Mouse (Mus musculus) cerebellum, adult 2 months (tissue): ENCODE data around the gene Tmsb15a. TPM values are rescaled to one million over a fixed set of nuclear protein-coding genes. Genes with fewer than 3 reads are reported as not detected.

ENCODE experiments used
- DNase-seq, 2 experiments: peaks; one replicate each; pipeline ENCODE4 v3.0.0; 2021
- H3K27ac ChIP-seq: fragments of 200-500 bp; 2 replicates; pipeline ENCODE4 v1.5.1; 2012; ENCODE audit warnings: low read length, control low read depth, inconsistent platforms; ENCODE audit not compliant: insufficient read depth
- H3K27me3 ChIP-seq: fragments of 200-500 bp; 2 replicates; pipeline ENCODE4 v1.6.1; 2012; ENCODE audit warnings: inconsistent platforms, mild to moderate bottlenecking, low read length, moderate library complexity; ENCODE audit not compliant: control insufficient read depth, insufficient read depth
- H3K4me1 ChIP-seq: fragments of 200-500 bp; 2 replicates; pipeline ENCODE4 v1.6.1; 2011; ENCODE audit warnings: low read length; ENCODE audit not compliant: control insufficient read depth, insufficient read depth
- H3K4me3 ChIP-seq: fragments of 200-500 bp; replicated peaks from 2 replicates; pipeline ENCODE3; 2011; ENCODE audit warnings: mild to moderate bottlenecking, low read depth, low read length, control low read depth; ENCODE audit not compliant: insufficient read depth
- CTCF ChIP-seq: fragments of 200-500 bp; IDR thresholded peaks from 2 replicates; pipeline ENCODE4 v1.5.1; 2011; ENCODE audit warnings: low read depth, mild to moderate bottlenecking, control low read depth, low read length, moderate library complexity, borderline replicate concordance; ENCODE audit not compliant: insufficient read depth
- POLR2A ChIP-seq: fragments of 200-500 bp; IDR thresholded peaks from 2 replicates; pipeline ENCODE4 v1.6.1; 2011; ENCODE audit warnings: low read length, control low read depth, borderline replicate concordance; ENCODE audit not compliant: insufficient read depth
- WGBS: fragments of 180-500 bp; shearing (Covaris S2); methylation state at CpG from one replicate; pipeline ENCODE4 v1.1.7; 2018; 5-methylcytosine and 5-hydroxymethylcytosine counted together
- polyA plus RNA-seq: library from polyadenylated mRNA; depleted of rRNA; stranded (reverse); fragments of >200 nt; gene quantifications from 2 replicates; pipeline ENCODE4 v1.2.3, GENCODE M21; 2012; rRNA removed

The Tmsb15a gene
- polyA plus RNA-seq, 1 experiment, result not detected

GRCm38 (mm10) chrX:135738730-135739520 is 13.9 kb upstream of the Tmsb15a start:
- no peak overlapping the region for H3K4me3 ChIP-seq

GRCm38 (mm10) chrX:135712845-135713244 is 12.2 kb downstream of the Tmsb15a start:
- 84% methylated on average over 2 of the region's 2 CpGs for WGBS
- no peak for TF ChIP-seq POLR2A
- no peak for TF ChIP-seq CTCF

More at GRCm38 (mm10) chrX:135738730-135739520, 13.9 kb upstream of the Tmsb15a start:
- Histone ChIP-seq H3K27me3 (no peaks in the 10 kb centered on the region), H3K27ac (no peak overlapping the region), H3K4me1 (no peaks in the 10 kb centered on the region)
- no peak for DNase-seq
- TF ChIP-seq CTCF, result no peak
- no peak for TF ChIP-seq POLR2A
- 79% methylated on average over 2 of the region's 2 CpGs for WGBS

GRCm38 (mm10) chrX:135704349-135704748 is 20.7 kb downstream of the Tmsb15a start:
- Histone ChIP-seq H3K4me1 (no peaks in the 10 kb centered on the region), H3K4me3 (no peak overlapping the region), H3K27ac (no peak overlapping the region), H3K27me3 (no peaks in the 10 kb centered on the region)
- TF ChIP-seq POLR2A (no peak), CTCF (no peak)
- no peak for DNase-seq
- WGBS, result 25% methylated on average over 2 of the region's 2 CpGs

More at GRCm38 (mm10) chrX:135712845-135713244, 12.2 kb downstream of the Tmsb15a start:
- Histone ChIP-seq H3K27me3 (no peaks in the 10 kb centered on the region), H3K27ac (no peak overlapping the region), H3K4me3 (no peak overlapping the region), H3K4me1 (no peaks in the 10 kb centered on the region)
- DNase-seq, result no peak

GRCm38 (mm10) chrX:135703111-135703510 is 21.9 kb downstream of the Tmsb15a start:
- WGBS, result 83% methylated on average over 1 of the region's 1 CpGs
- no peaks in the 10 kb centered on the region for H3K4me1 ChIP-seq

DNA sequence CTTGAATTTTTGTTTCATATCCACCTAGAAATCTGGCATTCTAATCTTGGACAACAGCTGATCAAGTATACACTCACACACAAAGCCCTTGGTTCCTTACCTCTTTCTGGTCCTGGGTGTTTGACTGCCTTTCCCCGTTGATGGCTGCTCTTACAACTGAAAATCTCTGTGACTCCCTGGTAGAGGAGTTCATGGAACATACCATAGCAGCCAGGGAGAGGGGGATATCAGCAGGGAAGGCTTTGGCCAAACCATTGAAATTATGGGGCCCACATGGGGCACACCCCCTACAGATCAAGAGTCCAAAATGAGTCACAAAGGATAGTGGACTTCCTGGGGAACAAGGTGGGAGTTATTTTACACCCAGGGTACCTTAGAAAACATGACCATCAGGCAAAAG is 31.4 kb downstream of the Tmsb15a start, which contains the start of gene Tcp11x2:
TSS of gene Tcp11x2 (minus strand) at position 158 of the 400 bp plus-strand sequence.
- 68% methylated on average over 1 of the region's 1 CpGs for WGBS
- no peak for DNase-seq

More at GRCm38 (mm10) chrX:135703111-135703510, 21.9 kb downstream of the Tmsb15a start:
- Histone ChIP-seq H3K27me3 (no peaks in the 10 kb centered on the region), H3K27ac (no peak overlapping the region), H3K4me3 (no peak overlapping the region)
- TF ChIP-seq POLR2A, result no peak
- TF ChIP-seq CTCF, result no peak
- DNase-seq, result no peak

DNA sequence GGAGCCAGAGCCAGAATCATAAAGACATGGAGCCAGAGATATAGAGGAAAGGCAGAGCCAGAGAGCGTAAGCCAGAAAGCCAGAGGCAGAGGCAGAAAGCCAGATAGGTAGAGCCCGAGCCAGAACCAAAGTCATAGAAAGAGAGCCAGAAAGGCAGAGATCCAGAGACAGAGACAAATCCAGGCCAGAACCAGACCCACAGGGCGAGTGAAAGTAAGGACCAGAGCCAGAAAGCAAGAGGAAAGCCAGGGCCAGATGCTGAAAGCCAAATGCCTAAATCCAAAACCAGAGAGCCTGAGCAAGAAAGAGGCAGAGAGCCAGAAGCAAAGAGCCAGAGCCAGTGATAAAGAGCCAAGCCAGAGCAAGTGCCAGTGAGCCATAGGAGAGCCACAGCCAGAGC is 37.3 kb downstream of the Tmsb15a start:
- WGBS, result 9% methylated on average over 3 of the region's 3 CpGs
- no peak for TF ChIP-seq CTCF
- Histone ChIP-seq H3K4me1 (no peaks in the 10 kb centered on the region), H3K27me3 (no peaks in the 10 kb centered on the region), H3K27ac (no peak overlapping the region), H3K4me3 (no peak overlapping the region)
- peak in 1 of 2 experiments; percentile 14 for DNase-seq

More for the DNA sequence above, 31.4 kb downstream of the Tmsb15a start, which contains the start of gene Tcp11x2:
- Histone ChIP-seq H3K27me3 (no peaks in the 10 kb centered on the region), H3K4me3 (no peak within 1 kb of the TSS), H3K4me1 (no peaks in the 10 kb centered on the region), H3K27ac (no peak within 1 kb of the TSS)
- TF ChIP-seq POLR2A (no peak), CTCF (no peak)

GRCm38 (mm10) chrX:135681858-135682257 is 43.2 kb downstream of the Tmsb15a start:
- TF ChIP-seq POLR2A, result no peak
- TF ChIP-seq CTCF, result no peak
- WGBS, result 66% methylated on average over 2 of the region's 2 CpGs
- H3K27ac ChIP-seq, result no peak overlapping the region
- no peak for DNase-seq
- no peaks in the 10 kb centered on the region for H3K27me3 ChIP-seq
- H3K4me1 ChIP-seq, result no peaks in the 10 kb centered on the region
- H3K4me3 ChIP-seq, result no peak overlapping the region

Other genes with a start within 250 kb of the Tmsb15a start
- not detected in 2 replicates for gene AV320801, start 230.7 kb downstream of the Tmsb15a start, polyA plus RNA-seq
- gene Nxf7, start 126.5 kb downstream of the Tmsb15a start, polyA plus RNA-seq, result 0.16 TPM in 2 replicates
- not detected in 2 replicates for gene Prame, start 97.6 kb downstream of the Tmsb15a start, polyA plus RNA-seq
- gene Tcp11x2, start 31.5 kb downstream of the Tmsb15a start, polyA plus RNA-seq, result not detected in 2 replicates
- gene Armcx5, start 17.5 kb upstream of the Tmsb15a start, polyA plus RNA-seq, result 12.6 and 12.7 TPM in 2 replicates
- 190 TPM in 2 replicates for gene Gprasp1, start 17.5 kb upstream of the Tmsb15a start, polyA plus RNA-seq
- gene Bhlhb9, start 72.3 kb upstream of the Tmsb15a start, polyA plus RNA-seq, result 32.3 and 34.1 TPM in 2 replicates
- gene Gprasp2, start 113.8 kb upstream of the Tmsb15a start, polyA plus RNA-seq, result 107 and 115 TPM in 2 replicates